Mouse (Mus musculus) urinary bladder, postnatal 14 days (tissue): ENCODE data around the gene Agap1.

ENCODE experiments used
- DNase-seq: peaks from one replicate; pipeline ENCODE4 v3.0.0; 2021; ENCODE audit warnings: low spot score

The Agap1 gene

DNA sequence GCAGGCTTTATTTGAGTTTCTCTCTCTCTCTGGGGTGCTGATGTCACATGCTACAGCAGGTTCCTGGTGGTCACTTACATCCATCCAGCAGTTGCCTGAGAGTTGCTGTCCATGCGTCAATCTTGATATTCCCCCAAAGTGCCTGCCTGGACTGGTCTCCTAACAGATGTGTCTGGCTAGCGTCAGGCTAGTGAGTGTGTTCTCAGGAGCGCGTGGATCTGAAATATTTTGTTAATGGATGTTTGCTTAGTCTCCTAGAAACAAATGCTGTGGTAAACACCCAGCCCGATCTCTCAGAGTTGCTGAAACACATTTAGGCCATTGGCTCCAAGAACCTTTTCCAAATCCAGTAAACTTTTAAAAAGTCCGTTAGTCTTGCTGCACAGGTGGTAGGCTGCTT, 161.9 kb downstream of the Agap1 start:
- no peak for DNase-seq

GRCm38 (mm10) chr1:89617336-89617735, 162.7 kb downstream of the Agap1 start:
- peak; percentile 55 for DNase-seq

DNA sequence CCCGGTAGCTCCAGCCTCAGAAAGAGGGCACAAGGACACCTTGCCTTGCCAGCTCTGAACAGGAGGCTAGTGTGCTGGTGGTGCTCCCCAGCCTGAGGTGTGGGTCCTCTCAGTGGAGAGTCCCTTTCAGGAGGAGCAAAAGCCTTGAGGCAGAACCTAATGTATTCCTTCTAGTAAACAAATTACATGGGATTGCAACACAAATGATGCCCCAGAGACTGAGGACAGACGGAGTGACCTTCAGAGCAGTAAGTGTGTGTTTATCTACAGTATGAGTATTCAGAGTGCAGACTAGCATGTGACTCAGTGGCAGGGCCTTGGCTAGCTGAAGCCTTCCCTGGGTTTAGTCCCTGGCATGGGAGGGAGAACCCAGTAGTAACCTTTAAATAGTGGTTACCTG, 165.4 kb downstream of the Agap1 start:
- no peak for DNase-seq

DNA sequence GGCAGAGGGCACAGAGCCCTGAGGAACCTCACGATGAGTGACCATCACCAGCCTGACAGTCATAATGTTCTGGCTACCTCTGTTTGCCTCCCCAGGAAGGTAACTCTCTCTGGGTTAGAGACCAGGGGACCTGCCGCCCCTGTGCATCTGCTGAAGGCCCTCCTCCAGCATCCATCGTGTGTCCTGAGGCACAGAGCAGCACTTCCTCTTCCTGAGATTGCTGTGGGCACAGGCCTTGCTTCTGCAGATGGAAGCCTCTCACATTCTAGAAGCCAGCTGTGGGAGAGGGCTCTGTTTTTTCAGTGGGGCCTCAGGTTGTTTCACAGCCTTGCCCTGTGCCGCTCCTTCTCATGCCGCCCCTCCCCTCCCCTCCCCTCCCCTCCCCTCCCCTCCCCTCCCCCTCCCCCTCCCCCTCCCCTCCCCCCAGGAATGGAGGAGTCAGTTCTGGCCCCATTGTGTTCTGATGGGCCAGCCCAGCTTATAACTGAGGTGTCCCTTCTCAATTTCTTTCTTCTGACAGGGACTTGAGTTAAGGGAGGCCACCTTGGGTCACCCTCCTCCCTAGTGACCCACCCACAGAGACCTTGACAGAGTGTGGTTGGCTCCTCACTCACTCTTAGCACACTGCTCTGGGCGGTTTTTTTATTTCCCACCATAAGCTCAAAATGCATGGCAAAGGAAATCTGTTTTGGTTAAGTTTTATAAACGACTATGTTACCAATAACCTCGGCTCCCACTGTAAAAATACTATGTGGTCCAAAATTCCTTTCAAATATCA, 166.6 kb downstream of the Agap1 start:
- no peak for DNase-seq

DNA sequence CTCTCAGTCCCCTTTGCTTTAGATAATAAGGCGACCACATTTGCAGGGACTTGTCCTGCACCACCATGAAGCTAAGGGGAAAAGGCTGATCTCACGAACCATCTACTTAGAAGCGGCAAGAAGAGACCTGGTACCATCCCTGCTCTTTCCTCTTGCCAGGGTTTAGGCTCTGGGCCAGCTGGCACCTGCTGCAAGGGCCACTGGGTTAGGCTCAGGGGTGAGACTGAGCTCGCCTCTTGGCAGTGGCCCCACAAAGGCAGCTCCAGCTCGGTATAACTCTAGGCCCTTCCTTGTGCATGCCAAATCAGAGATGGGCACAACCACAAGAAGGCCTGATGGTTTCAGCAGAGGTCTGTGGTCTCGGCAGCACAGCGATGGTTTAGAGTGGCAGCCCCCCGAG, 167.3 kb downstream of the Agap1 start:
- DNase-seq, result peak; percentile 56

GRCm38 (mm10) chr1:89622801-89623200, 168.2 kb downstream of the Agap1 start:
- DNase-seq, result no peak

GRCm38 (mm10) chr1:89625312-89625711, 170.7 kb downstream of the Agap1 start:
- no peak for DNase-seq

- DNase-seq, result no peak
Measured at GRCm38 (mm10) chr1:89625967-89626366, 171.4 kb downstream of the Agap1 start.

GRCm38 (mm10) chr1:89626940-89627339, 172.3 kb downstream of the Agap1 start:
- no peak for DNase-seq

DNA sequence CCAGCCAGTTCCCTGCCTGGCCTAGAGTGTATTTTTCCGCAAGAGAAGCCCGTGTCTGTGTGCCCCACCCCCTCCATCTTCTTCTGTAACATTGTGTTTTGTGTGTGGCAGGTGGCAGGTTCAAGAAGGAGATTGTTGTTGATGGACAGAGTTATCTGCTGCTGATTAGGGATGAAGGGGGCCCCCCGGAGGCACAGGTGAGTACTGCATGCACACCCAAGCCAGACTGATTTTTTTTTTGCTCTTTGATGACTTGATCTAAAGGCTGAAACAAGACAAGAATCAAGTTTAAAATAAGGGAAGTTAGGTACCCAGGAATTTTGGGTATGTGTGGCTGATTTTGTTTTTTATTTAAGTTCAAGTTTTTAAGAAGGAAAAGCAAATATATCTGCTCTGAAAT, 173.0 kb downstream of the Agap1 start:
- DNase-seq, result no peak

- no peak for DNase-seq
Measured at GRCm38 (mm10) chr1:89630836-89631235, 176.2 kb downstream of the Agap1 start.

DNA sequence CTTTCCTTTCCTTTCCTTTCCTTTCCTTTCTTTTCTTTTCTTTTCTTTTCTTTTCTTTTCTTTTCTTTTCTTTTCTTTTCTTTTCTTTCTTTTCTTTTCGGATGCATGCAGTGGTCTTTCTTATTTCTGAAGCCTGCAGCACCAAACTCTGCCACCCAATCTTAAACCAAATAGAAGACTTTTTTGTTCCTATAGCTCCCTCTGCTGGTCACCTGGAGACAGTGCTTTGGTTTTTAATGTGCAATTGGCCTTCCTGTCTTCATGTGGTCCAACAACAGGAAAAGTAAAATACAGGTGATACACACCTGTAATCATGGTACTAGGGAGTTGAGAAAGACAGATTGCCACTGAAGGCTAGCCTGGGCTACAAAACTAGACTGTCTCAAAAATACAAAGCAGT, 177.1 kb downstream of the Agap1 start:
- DNase-seq, result no peak

GRCm38 (mm10) chr1:89634055-89634454, 179.4 kb downstream of the Agap1 start:
- no peak for DNase-seq

DNA sequence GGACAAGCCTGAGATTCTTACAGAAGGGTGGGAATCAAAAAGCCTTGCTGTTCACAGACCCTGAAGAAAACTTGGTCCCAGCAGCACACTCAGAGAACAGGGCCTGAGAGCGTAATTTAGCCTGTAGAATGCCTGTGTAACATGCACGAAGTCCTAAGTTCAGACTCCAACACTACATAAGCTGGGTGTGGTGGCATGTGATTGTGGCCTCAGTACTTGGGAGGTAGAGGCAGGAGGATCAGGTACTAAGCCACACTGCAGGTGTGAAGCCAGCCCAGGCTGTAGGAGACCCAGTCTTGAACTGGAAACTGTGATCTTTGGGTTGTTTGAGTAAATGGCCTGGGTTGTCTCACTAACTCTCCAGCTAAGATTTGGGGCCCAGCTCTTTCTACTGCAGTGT, 180.5 kb downstream of the Agap1 start:
- no peak for DNase-seq

- no peak for DNase-seq
Measured at GRCm38 (mm10) chr1:89637670-89638069, 183.1 kb downstream of the Agap1 start.

DNA sequence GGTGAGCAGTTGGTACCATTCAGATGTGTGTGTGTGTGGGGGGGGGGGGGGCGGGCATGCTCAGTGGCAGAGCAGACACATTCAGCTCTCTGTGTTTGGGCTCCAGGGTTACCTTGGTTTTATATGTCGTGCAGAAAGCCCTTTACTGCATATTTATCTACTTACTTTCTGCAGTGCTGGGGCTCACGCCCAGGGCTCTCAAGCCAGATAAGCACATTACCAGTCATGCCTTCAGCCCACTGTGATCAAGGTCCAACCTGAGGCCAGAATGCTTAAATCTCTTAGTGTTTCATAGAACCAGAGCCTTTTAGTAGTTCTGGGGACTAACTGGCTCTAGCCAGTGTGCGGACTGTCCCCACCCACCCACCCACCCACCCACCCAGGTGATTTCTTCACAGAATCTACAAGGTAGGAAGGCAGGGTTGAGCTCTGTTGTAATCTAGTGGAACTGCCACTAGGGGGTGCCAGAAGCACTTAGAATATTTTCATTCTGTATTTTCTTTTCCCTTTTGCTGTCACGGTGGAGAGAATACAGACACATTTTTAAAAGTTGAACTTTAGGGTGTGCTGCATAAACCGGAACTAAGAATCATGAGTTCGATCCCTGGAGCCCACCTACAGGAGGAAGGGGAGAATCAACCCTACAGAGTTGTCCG, 189.0 kb downstream of the Agap1 start:
- DNase-seq, result peak; percentile 32

DNA sequence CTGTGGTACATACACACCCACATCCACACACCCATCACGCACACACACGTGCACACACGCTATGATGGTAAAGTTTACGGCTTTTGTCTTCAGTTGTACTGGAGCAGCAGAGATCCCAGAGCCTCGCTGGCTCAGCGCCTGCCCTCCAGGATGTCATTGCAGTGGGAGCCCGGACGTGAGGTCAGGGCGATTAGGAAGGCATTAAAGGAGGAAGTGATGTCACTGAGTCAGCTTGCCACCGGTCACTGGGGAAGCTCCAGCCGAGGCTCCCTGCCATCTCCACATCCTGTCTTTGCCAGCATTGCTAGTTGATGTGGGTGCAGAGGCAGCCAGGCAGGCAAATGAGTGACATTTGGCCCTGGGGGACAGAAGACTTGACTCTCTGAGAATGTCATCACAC, 189.5 kb downstream of the Agap1 start:
- no peak for DNase-seq

DNA sequence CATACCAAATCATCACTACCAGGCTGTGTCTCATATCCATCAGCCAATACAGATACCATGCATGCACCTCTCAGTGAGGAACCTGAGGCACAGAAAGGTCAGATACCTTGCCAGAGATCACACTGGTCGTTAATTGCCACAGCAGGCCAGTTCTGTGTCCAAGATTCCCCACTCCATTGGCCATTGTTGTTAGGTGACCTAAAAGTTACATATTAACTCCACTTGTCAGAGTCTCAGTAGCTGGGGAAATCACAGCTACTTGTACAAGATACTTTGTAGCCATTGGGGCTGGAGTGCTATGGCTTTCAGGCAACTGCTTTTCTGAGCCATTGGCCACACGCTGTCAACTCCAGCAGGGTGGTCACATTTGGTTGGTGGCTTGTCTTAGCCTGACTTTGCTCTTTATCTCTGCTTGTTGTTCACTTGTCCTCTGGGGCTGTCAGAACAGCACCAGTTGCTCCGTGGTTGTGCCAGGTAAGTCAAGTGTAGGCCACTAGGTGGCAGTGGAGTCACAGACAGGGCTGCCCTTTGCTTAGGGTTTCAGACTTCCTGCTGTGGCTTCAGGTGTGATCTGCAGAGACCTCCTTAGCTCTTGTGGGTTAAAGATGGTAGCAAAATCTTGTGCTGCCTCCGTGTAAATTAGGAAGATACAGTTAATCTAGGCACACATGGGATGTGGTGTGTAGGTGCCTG, 191.9 kb downstream of the Agap1 start:
- DNase-seq, result peak; percentile 76

- DNase-seq, result no peak
Measured at GRCm38 (mm10) chr1:89647505-89647904, 192.9 kb downstream of the Agap1 start.

DNA sequence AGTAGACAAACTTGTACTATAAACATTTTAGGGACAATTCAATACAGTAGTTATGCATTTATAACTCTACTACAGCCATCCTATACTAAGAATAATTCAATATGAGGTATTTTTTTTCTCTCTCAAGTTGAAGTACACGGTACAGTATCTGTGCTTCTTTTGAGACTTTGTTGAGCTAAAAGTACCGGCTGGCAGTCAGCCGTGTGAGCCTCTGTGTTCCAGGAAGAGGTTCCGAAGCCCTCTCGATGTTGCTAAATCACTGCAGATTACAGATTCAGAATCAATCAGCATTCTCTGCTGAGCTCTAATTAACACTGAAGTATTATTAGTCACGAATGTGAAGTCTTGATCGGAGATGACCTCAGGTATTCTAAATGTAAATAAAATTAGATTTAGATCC, 196.0 kb downstream of the Agap1 start:
- DNase-seq, result no peak

DNA sequence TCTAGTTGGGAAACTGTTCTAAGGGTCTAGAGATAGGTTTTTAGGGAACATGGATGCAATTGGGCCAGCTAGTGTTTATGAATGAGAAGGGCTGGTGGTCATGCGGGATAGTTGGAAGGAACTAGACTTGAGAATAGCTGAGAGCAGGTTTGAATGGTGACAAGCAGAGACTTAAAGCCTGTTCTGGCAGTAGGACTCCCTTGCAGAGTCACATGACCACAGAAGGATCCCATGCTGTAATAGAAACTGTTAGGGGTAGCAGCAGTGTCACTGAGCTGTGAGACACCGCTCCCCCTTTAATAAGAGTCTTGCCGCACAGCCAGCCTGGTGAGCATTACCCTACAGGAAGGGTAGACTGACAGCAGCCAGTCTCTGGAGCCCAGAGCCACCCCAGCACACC, 201.6 kb downstream of the Agap1 start:
- DNase-seq, result no peak

DNA sequence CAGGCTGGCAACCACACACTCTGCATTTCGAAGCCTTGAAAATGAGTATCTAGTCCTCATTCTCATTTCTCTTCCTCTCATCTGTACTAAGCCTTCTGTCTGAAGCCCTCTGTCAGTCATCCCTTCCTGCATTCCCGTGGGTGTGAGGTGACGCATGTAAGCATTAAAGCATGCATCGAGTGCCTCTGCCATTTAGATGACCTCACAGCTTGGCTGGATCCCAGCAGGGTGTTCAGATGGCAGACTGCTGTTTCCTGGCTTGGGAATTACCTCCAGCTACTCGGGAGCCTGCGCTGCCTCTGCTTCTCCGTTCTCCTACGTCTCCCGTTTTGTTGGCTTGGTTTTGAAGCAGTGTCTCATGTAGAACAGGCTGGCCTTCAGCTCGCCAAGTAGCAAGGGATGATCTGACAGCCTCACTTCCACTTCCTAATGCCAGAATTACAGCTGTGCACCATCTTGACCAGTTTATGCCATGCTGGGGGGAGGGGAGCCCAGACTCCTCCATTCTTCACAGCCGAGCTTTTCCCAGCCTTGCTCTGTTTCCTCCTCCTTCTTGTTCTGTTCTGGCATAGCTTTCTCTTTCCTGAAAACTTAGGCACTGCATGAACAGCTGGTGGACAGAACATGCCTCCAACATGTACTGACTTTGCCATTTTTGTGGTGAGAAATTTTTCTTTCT, 202.2 kb downstream of the Agap1 start:
- DNase-seq, result peak; percentile 52

DNA sequence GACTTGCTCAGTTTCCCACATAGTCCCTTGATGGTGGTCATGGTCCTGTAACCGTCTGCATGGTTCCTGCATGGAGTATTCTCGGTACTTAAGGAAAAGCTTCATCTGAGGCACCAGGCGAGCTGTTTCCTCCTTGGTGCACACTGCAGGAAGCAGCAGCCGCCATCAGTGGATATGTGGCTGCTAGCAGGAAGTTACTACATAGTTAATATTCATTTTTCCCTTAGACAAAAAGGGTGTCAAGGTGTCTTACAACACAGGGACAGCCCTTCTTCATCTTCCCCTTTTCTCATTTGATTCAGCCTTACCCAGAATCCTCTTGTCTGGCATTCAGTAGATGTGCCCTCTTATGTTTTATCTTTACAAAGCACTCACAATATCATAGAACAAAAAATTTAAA, 206.2 kb downstream of the Agap1 start:
- DNase-seq, result no peak
